Mouse (Mus musculus) kidney, adult 8-10 months (tissue): ENCODE results near the gene Uri1.

Source experiments
- DNase-seq, 2 experiments: peaks; one replicate each; pipeline ENCODE4 v3.0.0; 2022

Uri1 gene

GRCm38 (mm10) chr7:38023451-38023850 is at the start of gene Uri1:
Gene Uri1 (minus strand): TSS chr7:38023551.
- no peak for DNase-seq

GRCm38 (mm10) chr7:38071065-38071464 is 47.7 kb upstream of the Uri1 start:
- DNase-seq: no peak

- no peak for DNase-seq
Observed at GRCm38 (mm10) chr7:38070663-38071062, 47.3 kb upstream of the Uri1 start.

GRCm38 (mm10) chr7:38064431-38064830 is 41.1 kb upstream of the Uri1 start:
- no peak for DNase-seq

GRCm38 (mm10) chr7:38061060-38061970 is 38.0 kb upstream of the Uri1 start:
- DNase-seq: peak; percentile 71 to 85

- no peak for DNase-seq
Observed at GRCm38 (mm10) chr7:38059636-38060330, 36.4 kb upstream of the Uri1 start.

GRCm38 (mm10) chr7:38059096-38059495 is 35.7 kb upstream of the Uri1 start:
- DNase-seq: no peak

- no peak for DNase-seq
Observed at GRCm38 (mm10) chr7:38055996-38056395, 32.6 kb upstream of the Uri1 start.

GRCm38 (mm10) chr7:38054246-38054645 is 30.9 kb upstream of the Uri1 start:
- no peak for DNase-seq

GRCm38 (mm10) chr7:38047229-38047628 is 23.9 kb upstream of the Uri1 start:
- DNase-seq: no peak

- no peak for DNase-seq
Observed at GRCm38 (mm10) chr7:38041244-38041643, 17.9 kb upstream of the Uri1 start.

- no peak for DNase-seq
Observed at GRCm38 (mm10) chr7:38037586-38037985, 14.2 kb upstream of the Uri1 start.

GRCm38 (mm10) chr7:38031183-38031582 is 7.8 kb upstream of the Uri1 start:
- DNase-seq: no peak

GRCm38 (mm10) chr7:38030606-38031005 is 7.3 kb upstream of the Uri1 start:
- DNase-seq: no peak

- DNase-seq: no peak
Observed at GRCm38 (mm10) chr7:38029986-38030385, 6.6 kb upstream of the Uri1 start.

GRCm38 (mm10) chr7:38029083-38029482 is 5.7 kb upstream of the Uri1 start:
- DNase-seq: no peak

GRCm38 (mm10) chr7:38027940-38028600 is 4.7 kb upstream of the Uri1 start:
- no peak for DNase-seq

GRCm38 (mm10) chr7:38024839-38025238 is 1.5 kb upstream of the Uri1 start:
- DNase-seq: no peak

GRCm38 (mm10) chr7:38019770-38020169 is 3.6 kb downstream of the Uri1 start:
- DNase-seq: no peak

- DNase-seq: peak; percentile 89
Observed at GRCm38 (mm10) chr7:38019369-38019749, 4.0 kb downstream of the Uri1 start.

- DNase-seq: peak; percentile 64 to 65
Observed at GRCm38 (mm10) chr7:38018416-38019368, 4.7 kb downstream of the Uri1 start.

- DNase-seq: no peak
Observed at GRCm38 (mm10) chr7:38015356-38015755, 8.0 kb downstream of the Uri1 start.
